Mouse (Mus musculus): Measurements from ENCODE around the gene Psmd6.

GRCm38 (mm10) chr14:14083811-14084210 lies 37.0 kb downstream of the Psmd6 start:
- no peak for TF ChIP-seq CTCF (IDR thresholded peaks at IDR 0.05; ENCODE audit: borderline replicate concordance, control insufficient read depth, extremely low read depth, insufficient read depth, low read length, poor library complexity)
- TF ChIP-seq POLR2A (IDR thresholded peaks at IDR 0.05; ENCODE audit: control insufficient read depth, extremely low read depth, insufficient read depth, low read length, poor library complexity): no peak

All from thymus, adult 2 months (tissue).